Mouse (Mus musculus): ENCODE results near the gene Primpol.

The Primpol gene

DNA sequence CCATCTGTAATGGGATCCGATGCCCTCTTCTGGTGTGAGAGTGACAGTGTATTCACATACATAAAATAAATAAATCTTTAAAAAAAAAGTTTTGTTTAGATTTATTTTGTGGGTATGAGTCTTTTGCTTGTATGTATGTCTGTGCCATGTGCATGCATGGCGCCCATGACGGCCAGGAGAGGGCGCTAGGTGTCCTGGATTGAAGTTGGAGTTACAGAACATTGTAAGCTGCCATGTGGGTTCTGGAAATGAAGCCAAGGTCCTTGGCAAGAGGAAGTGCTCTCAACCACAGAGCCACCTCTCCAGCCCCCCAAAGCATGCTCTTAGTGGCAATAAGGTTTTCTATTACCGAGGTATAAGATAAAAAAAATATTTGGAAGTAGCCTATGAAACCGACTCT is 57.6 kb downstream of the Primpol start:
- DNase-seq (ENCODE audit: low spot score in 2 of 2): peak in 1 of 2 experiments; percentile 42

DNA sequence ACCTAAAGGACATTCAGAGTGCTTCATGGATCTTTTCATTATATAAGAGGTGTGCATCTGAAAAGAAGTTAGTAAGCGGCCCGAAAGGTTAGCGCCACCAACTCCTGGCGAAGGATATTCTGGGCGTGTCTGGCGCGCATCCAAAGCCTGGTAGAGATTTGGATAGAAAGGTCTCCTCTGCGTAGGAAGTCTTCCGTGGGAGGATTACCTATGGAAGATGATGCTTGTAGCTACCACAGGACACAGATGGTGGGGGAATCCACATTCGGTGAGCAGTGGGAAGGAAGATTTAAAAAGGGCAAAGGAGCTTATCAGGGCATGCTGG is 64.6 kb downstream of the Primpol start:
- peak; percentile 72 to 84 for DNase-seq (ENCODE audit: low spot score in 2 of 2)

DNA sequence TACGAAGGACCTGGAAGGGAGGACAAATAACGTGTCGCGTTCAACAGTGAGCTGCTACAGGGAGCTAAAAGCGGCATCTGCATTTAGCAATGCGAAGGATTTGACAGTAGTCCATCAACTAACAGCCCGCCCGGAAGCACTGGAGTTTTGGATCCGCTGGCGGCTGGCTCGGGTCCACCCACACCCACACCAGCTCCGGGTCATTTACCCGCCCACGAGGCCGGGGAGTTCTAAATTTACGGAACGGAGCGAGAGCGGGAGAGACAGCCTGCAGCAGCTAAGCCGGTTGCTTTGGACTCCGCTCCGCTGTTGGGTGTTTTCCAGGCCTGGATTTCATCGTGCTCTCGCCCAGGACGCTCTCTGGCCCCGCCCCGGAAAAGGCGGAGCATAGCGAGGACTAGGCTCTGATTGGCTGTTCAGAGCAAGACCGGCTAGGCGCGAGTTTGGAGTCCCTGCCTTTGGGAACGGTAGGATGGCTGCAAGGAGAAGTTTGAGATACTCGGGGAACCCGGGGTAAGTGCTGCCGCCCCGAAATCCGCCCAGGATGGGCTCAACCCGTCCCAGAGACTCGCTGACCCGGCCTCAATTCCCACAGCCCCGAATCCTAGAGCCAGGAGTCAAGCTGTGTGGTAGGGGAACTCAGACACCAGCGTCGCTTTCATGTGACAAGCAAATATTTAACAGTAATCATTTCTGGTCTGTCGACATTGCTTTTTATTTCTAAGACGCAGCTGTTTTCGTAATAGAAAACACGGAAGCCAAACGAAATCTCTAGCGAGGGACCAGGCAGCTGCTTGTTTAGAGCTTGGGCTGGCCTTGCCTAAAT is 65.2 kb downstream of the Primpol start, which contains the start of gene Cenpu:
TSS of gene Cenpu (plus strand) at position 414 of the 826 bp plus-strand sequence.
- DNase-seq (ENCODE audit: low spot score in 2 of 2): peak; percentile 99 to 100

DNA sequence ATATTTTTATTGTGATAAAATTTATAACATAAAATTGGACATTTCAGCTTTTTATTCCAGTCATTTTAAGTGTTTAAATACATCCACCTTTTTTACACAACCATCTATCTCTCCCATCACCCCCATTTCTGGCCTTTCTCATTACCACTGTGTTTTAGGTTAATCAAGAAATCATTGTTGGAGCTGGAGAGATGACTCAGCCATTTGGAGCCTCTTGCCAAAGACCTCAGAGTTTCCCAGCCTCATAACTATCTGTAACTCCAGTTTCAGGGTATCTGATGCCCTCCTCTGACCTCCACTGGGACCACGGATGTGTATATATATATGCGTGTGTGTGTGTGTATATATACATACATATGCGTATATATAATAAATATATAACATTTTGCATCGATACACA is 66.0 kb downstream of the Primpol start:
- DNase-seq (ENCODE audit: low spot score in 2 of 2): no peak

DNA sequence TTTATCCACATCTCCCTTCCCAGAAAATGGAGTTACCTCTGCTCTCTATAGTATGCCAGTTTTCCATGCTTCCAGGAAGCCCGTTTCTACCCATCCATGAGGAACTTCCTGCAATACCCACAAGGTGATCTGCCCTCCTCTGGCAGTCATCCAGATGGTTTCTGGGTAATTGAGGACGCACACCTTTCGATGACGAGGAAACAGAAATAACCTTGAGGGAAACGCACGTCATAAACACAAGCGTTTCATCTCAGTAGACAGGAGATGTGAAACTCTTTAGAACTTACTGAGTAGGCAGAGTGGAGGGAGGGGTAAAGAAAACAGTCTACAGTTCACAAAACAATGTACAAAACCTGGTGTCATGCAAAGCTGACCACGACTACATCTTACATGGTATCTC is 67.0 kb downstream of the Primpol start:
- DNase-seq (ENCODE audit: low spot score in 2 of 2): no peak

DNA sequence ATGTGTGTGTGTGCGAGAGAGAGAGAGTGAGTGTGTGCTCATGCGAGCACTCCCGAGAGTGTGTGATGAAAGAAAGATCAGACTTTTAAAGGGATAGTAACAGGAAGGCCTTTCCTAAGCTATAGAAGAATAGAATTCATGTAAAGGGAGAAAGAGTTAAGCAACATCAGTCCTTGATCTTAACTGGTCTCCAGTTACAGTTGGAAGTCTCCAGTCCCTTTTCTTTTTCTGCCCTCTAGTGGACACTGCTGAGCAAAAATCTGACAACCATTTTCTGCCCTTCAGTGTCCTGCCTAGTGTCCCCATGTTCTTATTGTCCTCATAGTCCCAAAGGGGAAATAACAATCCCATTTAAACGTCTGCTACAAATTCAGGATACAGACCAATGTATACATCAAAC is 69.8 kb downstream of the Primpol start:
- peak in 1 of 2 experiments; percentile 70 for DNase-seq (ENCODE audit: low spot score in 2 of 2)

DNA sequence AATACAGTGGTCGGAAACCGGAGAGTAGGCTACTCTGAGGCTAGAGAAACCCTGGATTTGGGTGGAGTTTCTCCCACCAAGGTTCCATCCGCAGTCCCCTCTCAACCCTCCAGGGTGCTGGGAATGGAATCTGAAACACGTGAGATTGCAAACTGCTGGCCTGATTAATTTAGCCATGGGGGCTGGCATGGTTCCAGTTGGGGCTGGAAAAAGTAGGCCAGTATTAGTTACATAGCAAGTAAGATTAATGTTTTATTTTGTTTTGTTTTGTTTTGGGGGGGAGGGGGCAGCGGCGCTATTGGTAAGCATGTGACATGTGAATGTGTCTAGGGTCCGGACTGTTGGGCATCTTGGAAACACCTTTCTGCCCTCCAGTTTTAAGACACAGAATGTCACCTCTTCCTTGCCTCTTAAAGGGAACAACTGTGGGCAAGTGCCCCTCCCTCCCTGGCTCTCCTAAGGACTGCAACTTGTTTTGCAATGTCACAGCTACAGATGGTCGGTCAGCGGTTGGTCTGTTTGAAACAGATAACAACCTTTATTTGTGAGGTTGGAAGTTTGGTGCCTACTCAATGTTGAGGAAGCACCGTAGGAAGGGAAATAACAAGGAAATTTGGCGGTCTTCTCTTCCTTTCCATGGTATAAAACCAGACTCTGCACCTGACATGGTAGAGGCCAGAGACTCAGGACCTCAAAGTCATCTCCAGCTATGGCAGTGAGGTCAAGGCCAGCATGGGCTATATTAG is 70.4 kb downstream of the Primpol start:
- peak; percentile 75 to 85 for DNase-seq (ENCODE audit: low spot score in 2 of 2)

DNA sequence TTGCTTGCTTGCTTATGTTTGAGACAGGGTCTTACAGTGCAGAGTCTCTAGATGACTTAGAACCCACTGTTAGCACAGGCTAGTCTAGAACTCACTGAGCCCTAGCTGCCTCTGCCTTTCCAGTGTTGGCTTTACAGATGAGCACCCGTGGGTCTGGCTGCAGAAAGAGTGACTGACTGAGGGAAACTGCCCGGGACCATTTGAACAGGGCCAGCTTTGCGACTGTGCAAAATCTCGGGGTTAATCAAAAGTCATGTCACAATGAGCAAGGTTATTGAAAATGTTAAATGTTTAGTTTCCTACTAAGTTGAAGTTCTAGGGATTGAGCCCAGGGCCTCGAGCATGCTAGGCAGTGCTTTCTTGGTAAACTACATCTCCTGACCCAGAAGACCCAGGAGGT is 71.2 kb downstream of the Primpol start:
- no peak for DNase-seq (ENCODE audit: low spot score in 2 of 2)

DNA sequence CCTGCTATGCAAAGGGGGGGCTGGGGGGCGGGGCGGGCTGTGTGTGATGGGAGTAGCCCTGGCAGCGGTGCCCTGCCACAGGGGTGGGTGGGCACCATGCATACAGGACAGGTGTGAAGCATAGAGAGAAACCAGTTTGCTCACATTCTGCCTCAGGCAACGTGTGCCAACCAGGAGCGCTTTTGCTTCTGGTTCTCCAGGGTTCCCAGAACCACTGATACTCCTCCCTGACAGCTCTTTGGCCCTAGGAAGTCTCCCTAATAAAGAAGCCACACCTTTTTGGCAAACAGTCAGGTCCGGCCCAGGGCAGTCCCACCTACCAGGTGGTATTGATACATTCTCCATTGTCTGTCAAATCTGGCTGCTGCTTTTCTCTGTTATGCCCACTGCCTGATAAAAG is 73.3 kb downstream of the Primpol start:
- no peak for DNase-seq (ENCODE audit: low spot score in 2 of 2)

DNA sequence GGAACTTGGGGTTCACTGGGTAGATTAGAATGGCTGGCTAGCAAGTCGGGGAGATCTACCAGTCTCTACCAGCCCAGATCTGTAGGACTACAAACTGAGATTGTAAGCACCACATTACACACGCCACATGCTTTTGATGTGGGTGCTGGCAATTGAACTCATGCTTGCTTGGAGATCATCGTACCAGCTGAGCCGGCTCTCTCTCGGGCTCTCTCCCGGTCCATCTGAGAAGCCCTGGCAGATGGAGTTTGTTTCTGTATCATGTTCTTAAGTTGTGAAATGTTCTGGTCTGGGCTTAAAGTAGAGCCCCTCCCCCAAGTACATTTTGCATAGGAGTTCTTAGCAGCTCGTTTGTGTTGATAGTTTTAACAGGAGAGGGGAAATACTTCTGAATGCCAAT is 73.8 kb downstream of the Primpol start:
- DNase-seq (ENCODE audit: low spot score in 2 of 2): no peak

DNA sequence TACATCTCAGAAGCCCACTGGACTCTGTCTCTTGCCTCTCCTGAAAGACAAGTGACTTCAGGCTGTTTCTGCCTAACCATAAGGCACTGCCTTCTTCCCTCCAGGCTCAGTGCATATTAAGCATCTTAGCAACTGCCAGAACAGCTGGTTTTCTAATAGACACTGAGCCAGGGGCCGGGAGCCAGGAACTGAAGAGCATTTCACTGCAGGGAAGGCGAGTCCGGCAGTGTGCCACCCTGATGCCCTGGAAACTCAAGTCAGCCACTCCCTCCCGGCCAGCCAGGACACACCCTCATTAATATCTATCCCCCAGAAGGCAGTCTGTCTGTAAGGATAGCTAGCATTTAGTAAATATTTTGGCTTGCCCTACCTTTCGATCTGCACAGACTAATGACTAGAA is 77.3 kb downstream of the Primpol start:
- peak; percentile 77 to 84 for DNase-seq (ENCODE audit: low spot score in 2 of 2)

DNA sequence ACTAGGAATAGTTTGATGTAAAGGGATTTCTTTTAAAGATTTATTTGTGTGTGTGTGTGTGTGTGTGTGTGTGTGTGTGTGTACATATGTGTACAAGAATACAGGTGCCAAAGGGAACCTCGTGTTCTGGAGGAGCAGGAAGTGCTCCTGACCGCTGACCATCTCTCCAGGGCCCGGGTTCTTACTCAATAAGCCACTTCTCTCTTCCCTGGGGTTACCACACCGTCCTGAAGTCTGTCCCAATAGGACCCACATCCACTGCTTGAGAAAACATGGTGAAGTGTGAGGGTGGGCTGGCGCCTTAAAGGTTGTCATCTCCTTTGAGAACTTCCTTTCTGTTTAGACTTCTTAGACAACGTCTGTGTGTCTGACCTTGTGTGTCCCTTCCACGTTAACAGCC is 83.1 kb downstream of the Primpol start:
- no peak for DNase-seq (ENCODE audit: low spot score in 2 of 2)

DNA sequence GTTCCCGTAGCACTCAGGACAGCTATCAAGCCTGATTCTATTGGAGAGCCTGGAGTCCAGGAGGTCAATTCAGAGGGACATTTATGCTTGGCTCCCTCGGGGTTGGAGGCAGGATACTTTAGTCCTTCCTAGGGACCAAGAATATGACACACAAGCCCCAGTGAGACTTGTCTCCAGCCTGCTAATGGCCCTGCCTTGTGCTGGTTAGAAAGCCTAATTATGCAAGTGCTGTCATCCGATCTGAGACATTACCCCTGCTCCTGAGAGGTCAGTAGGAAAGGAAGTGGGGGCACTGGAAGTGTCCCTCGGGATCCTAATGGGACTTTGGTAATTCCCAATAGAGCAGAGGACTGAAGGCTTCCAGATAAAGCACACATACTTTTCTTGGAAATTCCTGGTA is 86.5 kb downstream of the Primpol start:
- DNase-seq (ENCODE audit: low spot score in 2 of 2): no peak

DNA sequence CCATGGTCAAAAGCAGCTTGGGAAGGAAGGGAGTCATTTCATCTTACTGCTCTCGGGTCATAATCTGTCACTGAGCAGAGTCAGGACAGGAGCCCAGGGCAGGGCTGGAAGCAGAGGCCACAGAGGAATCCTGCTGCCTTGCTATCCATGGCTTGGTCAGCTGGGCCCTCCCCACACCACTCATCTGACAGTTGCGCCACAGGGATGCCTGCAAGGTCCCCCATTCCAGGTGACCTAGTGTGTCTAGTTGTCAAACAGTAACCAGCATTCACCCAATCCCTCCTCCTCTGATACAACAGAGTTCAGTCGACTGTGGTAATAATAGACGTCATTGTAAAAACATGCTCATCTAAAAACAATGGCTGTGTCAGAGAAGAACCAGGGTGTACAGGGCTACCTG is 87.5 kb downstream of the Primpol start:
- no peak for DNase-seq (ENCODE audit: low spot score in 2 of 2)

DNA sequence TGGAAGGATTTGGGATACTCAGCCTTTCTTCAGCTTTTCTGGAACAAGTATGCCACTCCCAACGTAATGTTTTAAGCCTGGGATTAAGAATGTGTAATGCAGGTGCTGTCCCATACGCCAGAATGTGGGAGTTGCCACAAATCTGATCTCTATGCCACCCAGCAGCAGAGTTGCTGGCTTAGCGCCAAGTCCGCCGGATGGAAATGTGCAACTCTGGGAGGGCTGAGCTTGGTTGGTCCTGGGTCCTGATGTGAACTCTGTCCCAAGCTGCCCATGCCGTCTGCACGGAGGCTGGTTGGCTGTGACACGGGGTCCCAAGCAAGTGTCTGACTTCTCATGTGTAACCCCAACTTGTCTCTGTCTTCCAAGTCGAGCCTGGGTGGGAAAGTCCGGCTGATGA is 90.2 kb downstream of the Primpol start:
- DNase-seq (ENCODE audit: low spot score in 2 of 2): no peak

DNA sequence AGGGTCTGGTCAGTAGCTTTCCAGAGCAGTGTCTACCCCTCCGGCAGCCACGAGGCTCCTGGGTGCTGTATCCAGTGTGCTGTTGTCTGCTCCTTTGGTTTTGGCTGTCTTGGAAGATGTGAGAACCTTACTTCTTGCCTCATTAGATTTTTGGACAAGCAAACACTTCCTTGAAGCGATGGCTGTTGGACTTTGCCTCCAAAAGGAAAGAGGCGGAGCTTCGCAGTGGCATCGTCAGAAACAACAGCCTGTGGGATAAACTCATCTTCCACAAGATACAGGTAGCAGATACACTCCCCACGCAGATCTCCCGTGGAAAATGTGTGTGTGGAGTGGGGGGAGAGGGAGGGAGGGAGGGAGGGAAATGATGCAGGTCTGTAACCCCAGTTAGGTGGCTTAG is 90.9 kb downstream of the Primpol start:
- no peak for DNase-seq (ENCODE audit: low spot score in 2 of 2)
